Mouse (Mus musculus): ENCODE results near the gene Klrg2.

GRCm38 (mm10) chr6:38649545-38649944, 12.5 kb upstream of the Klrg2 start:
- TF ChIP-seq CTCF (IDR thresholded peaks at IDR 0.05; ENCODE audit: control insufficient read depth, insufficient read depth, insufficient replicate concordance, low read depth, low read length) (no peak), POLR2A (IDR thresholded peaks at IDR 0.05; ENCODE audit: control insufficient read depth, low read depth, low read length) (no peak)
